Mouse (Mus musculus): ENCODE results near the gene Lmf1. TPM values are rescaled to one million over a fixed set of nuclear protein-coding genes. Genes with fewer than 3 reads are reported as not detected.
A peak's percentile ranks its signal among the peaks of the same experiment; 100 is the strongest.

Lmf1 gene
- polyA plus RNA-seq (2014; fragmentation: Nextera tagmentation; extraction: Ambion mirVana) = 36.3 and 37.8 TPM in 2 replicates

GRCm38 (mm10) chr17:25578920-25579319, at the start of gene Lmf1:
TSS of gene Lmf1 (plus strand) at chr17:25579085.
- H3K27ac ChIP-seq (replicated peaks in 1 of 2; ENCODE audit: control insufficient read depth in 1 of 2, insufficient read depth in 1 of 2, low read depth in 2 of 2, low read length in 2 of 2) = peak within 1 kb of the TSS; percentile 72 to 83
- peaks cover 23 to 48% of the 10 kb centered on the region in 2 experiments for H3K4me1 ChIP-seq (ENCODE audit: control insufficient read depth in 2 of 2, insufficient read depth in 2 of 2, low read length in 2 of 2)
- peak within 1 kb of the TSS; percentile 61 to 78 for H3K4me3 ChIP-seq (ENCODE audit: control insufficient read depth in 1 of 2, insufficient read depth in 1 of 2, low read depth in 1 of 2, low read length in 2 of 2)
- peak; percentile 89 for ATAC-seq (ENCODE audit: insufficient number of reproducible peaks, insufficient read depth, low FRiP score, low read depth)
- H3K9ac ChIP-seq (ENCODE audit: low read length) = peak within 1 kb of the TSS; percentile 82
- H3K36me3 ChIP-seq (ENCODE audit: control insufficient read depth, insufficient read depth, low read length) = 0 out of 2 replicates have a peak, but pooled peaks cover 3% of the 10 kb centered on the region
- H3K27me3 ChIP-seq (ENCODE audit: control insufficient read depth, insufficient read depth, low read length) = no peaks in the 10 kb centered on the region
- H3K4me2 ChIP-seq (ENCODE audit: low read length) = peak within 1 kb of the TSS; percentile 72
- under 1% methylated on average over 30 of the region's 31 CpGs for WGBS
- H3K9me3 ChIP-seq (ENCODE audit: control insufficient read depth, low read length) = no peaks in the 10 kb centered on the region

DNA sequence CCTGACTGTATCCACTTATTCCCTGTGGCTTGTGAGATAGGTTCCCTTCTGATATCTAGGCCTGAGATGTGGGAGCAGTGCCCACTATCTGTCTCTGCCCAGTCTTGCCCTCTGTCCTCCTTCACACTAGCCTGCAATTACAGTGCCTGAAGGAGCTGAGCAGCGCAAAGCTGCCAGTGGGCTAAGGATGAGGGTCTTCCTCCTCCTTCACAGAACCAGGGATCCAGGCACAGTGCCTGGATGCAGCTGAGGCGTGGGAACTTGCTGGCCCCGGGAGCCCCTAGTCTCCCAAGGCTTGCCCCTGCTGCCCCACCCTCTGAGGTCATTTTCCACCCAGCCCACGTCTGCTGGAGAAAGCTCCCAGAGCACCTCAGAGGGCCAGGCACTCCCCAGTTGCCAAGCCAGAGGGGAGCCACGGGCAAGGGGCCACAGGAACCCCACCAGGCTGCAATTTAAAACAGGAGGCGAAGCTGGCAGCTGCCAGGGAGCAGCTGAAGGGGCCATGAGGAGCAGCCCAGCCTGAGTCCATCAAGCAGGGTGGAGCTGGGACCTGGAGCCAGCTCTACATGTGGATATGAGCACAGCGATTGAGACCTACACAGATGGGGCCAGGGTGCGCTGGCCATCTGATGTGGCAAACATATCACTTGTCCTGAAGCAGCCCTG, 48.4 kb upstream of the Lmf1 start:
- Histone ChIP-seq H3K27me3 (ENCODE audit: control insufficient read depth, insufficient read depth, low read length) (no peaks in the 10 kb centered on the region), H3K4me1 (ENCODE audit: control insufficient read depth in 2 of 2, insufficient read depth in 2 of 2, low read length in 2 of 2) (0 out of 4 replicates have a peak, but pooled peaks cover 0 to 4% of the 10 kb centered on the region in 2 experiments), H3K9me3 (ENCODE audit: control insufficient read depth, low read length) (no peaks in the 10 kb centered on the region), H3K36me3 (ENCODE audit: control insufficient read depth, insufficient read depth, low read length) (no peaks in the 10 kb centered on the region), H3K27ac (replicated peaks in 1 of 2; ENCODE audit: control insufficient read depth in 1 of 2, insufficient read depth in 1 of 2, low read depth in 2 of 2, low read length in 2 of 2) (no peak overlapping the region), H3K4me3 (ENCODE audit: control insufficient read depth in 1 of 2, insufficient read depth in 1 of 2, low read depth in 1 of 2, low read length in 2 of 2) (no peak overlapping the region), H3K4me2 (ENCODE audit: low read length) (no peak overlapping the region), H3K9ac (ENCODE audit: low read length) (no peak overlapping the region)
- WGBS = 60% methylated on average over 8 of the region's 8 CpGs
- no peak for ATAC-seq (ENCODE audit: insufficient number of reproducible peaks, insufficient read depth, low FRiP score, low read depth)

- ATAC-seq (ENCODE audit: insufficient number of reproducible peaks, insufficient read depth, low FRiP score, low read depth) = no peak
- WGBS = 15% methylated on average over 27 of the region's 27 CpGs
- Histone ChIP-seq H3K9me3 (ENCODE audit: control insufficient read depth, low read length) (no peaks in the 10 kb centered on the region), H3K4me2 (ENCODE audit: low read length) (peak overlapping the region; percentile 63), H3K4me3 (ENCODE audit: control insufficient read depth in 1 of 2, insufficient read depth in 1 of 2, low read depth in 1 of 2, low read length in 2 of 2) (peak overlapping the region in 1 of 2 experiments; percentile 14; a peak in 2 of 4 replicates), H3K9ac (ENCODE audit: low read length) (peak overlapping the region; percentile 63), H3K27me3 (ENCODE audit: control insufficient read depth, insufficient read depth, low read length) (no peaks in the 10 kb centered on the region), H3K36me3 (ENCODE audit: control insufficient read depth, insufficient read depth, low read length) (no peaks in the 10 kb centered on the region), H3K27ac (replicated peaks in 1 of 2; ENCODE audit: control insufficient read depth in 1 of 2, insufficient read depth in 1 of 2, low read depth in 2 of 2, low read length in 2 of 2) (peak overlapping the region; percentile 33 to 50), H3K4me1 (ENCODE audit: control insufficient read depth in 2 of 2, insufficient read depth in 2 of 2, low read length in 2 of 2) (peaks cover 13 to 16% of the 10 kb centered on the region in 2 experiments)
These were observed 39.7 kb upstream of the Lmf1 start for GRCm38 (mm10) chr17:25538945-25539875.

- 51% methylated on average over 5 of the region's 5 CpGs for WGBS
- Histone ChIP-seq H3K9me3 (ENCODE audit: control insufficient read depth, low read length) (no peaks in the 10 kb centered on the region), H3K4me1 (ENCODE audit: control insufficient read depth in 2 of 2, insufficient read depth in 2 of 2, low read length in 2 of 2) (peaks cover 13 to 16% of the 10 kb centered on the region in 2 experiments), H3K4me2 (ENCODE audit: low read length) (no peak overlapping the region), H3K9ac (ENCODE audit: low read length) (no peak overlapping the region), H3K27me3 (ENCODE audit: control insufficient read depth, insufficient read depth, low read length) (no peaks in the 10 kb centered on the region), H3K27ac (replicated peaks in 1 of 2; ENCODE audit: control insufficient read depth in 1 of 2, insufficient read depth in 1 of 2, low read depth in 2 of 2, low read length in 2 of 2) (no peak overlapping the region), H3K4me3 (ENCODE audit: control insufficient read depth in 1 of 2, insufficient read depth in 1 of 2, low read depth in 1 of 2, low read length in 2 of 2) (no peak overlapping the region), H3K36me3 (ENCODE audit: control insufficient read depth, insufficient read depth, low read length) (no peaks in the 10 kb centered on the region)
- ATAC-seq (ENCODE audit: insufficient number of reproducible peaks, insufficient read depth, low FRiP score, low read depth) = no peak
These were observed 38.2 kb upstream of the Lmf1 start for GRCm38 (mm10) chr17:25540731-25541130.

GRCm38 (mm10) chr17:25541768-25542167, 37.1 kb upstream of the Lmf1 start:
- Histone ChIP-seq H3K4me1 (ENCODE audit: control insufficient read depth in 2 of 2, insufficient read depth in 2 of 2, low read length in 2 of 2) (peaks cover 13 to 16% of the 10 kb centered on the region in 2 experiments), H3K9ac (ENCODE audit: low read length) (no peak overlapping the region), H3K9me3 (ENCODE audit: control insufficient read depth, low read length) (no peaks in the 10 kb centered on the region), H3K4me3 (ENCODE audit: control insufficient read depth in 1 of 2, insufficient read depth in 1 of 2, low read depth in 1 of 2, low read length in 2 of 2) (no peak overlapping the region), H3K27me3 (ENCODE audit: control insufficient read depth, insufficient read depth, low read length) (no peaks in the 10 kb centered on the region), H3K27ac (replicated peaks in 1 of 2; ENCODE audit: control insufficient read depth in 1 of 2, insufficient read depth in 1 of 2, low read depth in 2 of 2, low read length in 2 of 2) (no peak overlapping the region), H3K36me3 (ENCODE audit: control insufficient read depth, insufficient read depth, low read length) (no peaks in the 10 kb centered on the region), H3K4me2 (ENCODE audit: low read length) (no peak overlapping the region)
- 78% methylated on average over 4 of the region's 4 CpGs for WGBS
- ATAC-seq (ENCODE audit: insufficient number of reproducible peaks, insufficient read depth, low FRiP score, low read depth) = no peak

- Histone ChIP-seq H3K9me3 (ENCODE audit: control insufficient read depth, low read length) (no peaks in the 10 kb centered on the region), H3K4me3 (ENCODE audit: control insufficient read depth in 1 of 2, insufficient read depth in 1 of 2, low read depth in 1 of 2, low read length in 2 of 2) (no peak overlapping the region), H3K27ac (replicated peaks in 1 of 2; ENCODE audit: control insufficient read depth in 1 of 2, insufficient read depth in 1 of 2, low read depth in 2 of 2, low read length in 2 of 2) (no peak overlapping the region), H3K9ac (ENCODE audit: low read length) (no peak overlapping the region), H3K36me3 (ENCODE audit: control insufficient read depth, insufficient read depth, low read length) (no peaks in the 10 kb centered on the region), H3K4me1 (ENCODE audit: control insufficient read depth in 2 of 2, insufficient read depth in 2 of 2, low read length in 2 of 2) (no peaks in the 10 kb centered on the region), H3K27me3 (ENCODE audit: control insufficient read depth, insufficient read depth, low read length) (no peaks in the 10 kb centered on the region), H3K4me2 (ENCODE audit: low read length) (no peak overlapping the region)
- whole genome bisulfite sequencing = 39% methylated on average over 3 of the region's 3 CpGs
- ATAC-seq (ENCODE audit: insufficient number of reproducible peaks, insufficient read depth, low FRiP score, low read depth) = no peak
These were observed 31.9 kb upstream of the Lmf1 start for GRCm38 (mm10) chr17:25547026-25547425.

DNA sequence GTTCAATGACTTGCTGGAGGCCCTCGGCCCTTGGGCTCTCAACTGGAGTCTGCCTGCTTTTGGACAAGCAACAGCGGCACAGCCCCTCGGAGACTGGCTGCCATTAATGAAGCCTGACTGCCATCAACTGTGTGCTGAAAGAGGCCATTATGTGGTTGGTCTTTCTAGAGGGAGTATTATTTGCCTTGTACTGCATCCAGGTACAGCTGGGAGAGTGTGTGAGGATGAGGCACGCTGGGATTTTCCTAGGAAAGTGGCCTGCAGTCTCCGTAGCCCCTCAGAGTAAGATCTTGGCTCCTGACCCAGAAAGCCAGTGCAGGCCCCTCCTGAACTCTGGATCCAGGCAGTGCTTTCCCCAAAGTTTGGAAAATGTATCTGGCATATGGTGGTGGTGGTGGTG, 28.9 kb upstream of the Lmf1 start:
- no peak overlapping the region for H3K9ac ChIP-seq (ENCODE audit: low read length)
- H3K27me3 ChIP-seq (ENCODE audit: control insufficient read depth, insufficient read depth, low read length) = no peaks in the 10 kb centered on the region
- no peak for ATAC-seq (ENCODE audit: insufficient number of reproducible peaks, insufficient read depth, low FRiP score, low read depth)
- no peaks in the 10 kb centered on the region for H3K36me3 ChIP-seq (ENCODE audit: control insufficient read depth, insufficient read depth, low read length)
- 83% methylated on average over 5 of the region's 5 CpGs for WGBS
- H3K4me3 ChIP-seq (ENCODE audit: control insufficient read depth in 1 of 2, insufficient read depth in 1 of 2, low read depth in 1 of 2, low read length in 2 of 2) = no peak overlapping the region
- H3K27ac ChIP-seq (replicated peaks in 1 of 2; ENCODE audit: control insufficient read depth in 1 of 2, insufficient read depth in 1 of 2, low read depth in 2 of 2, low read length in 2 of 2) = no peak overlapping the region
- H3K4me2 ChIP-seq (ENCODE audit: low read length) = no peak overlapping the region
- H3K4me1 ChIP-seq (ENCODE audit: control insufficient read depth in 2 of 2, insufficient read depth in 2 of 2, low read length in 2 of 2) = peaks cover under 1 to 2% of the 10 kb centered on the region in 2 experiments; a peak in 2 of 4 replicates
- H3K9me3 ChIP-seq (ENCODE audit: control insufficient read depth, low read length) = no peaks in the 10 kb centered on the region
